Mouse (Mus musculus): ENCODE measurements around the gene Crim1. TPM values are rescaled to one million over a fixed set of nuclear protein-coding genes. Genes with fewer than 3 reads are reported as not detected.
A peak's percentile ranks its signal among the peaks of the same experiment; 100 is the strongest.

The Crim1 gene
- polyA plus RNA-seq, 1 experiment from 2014 or later: 5.4 TPM

- no peaks in the 10 kb centered on the region for H3K27me3 ChIP-seq
- no peak overlapping the region for H3K4me3 ChIP-seq (replicated peaks)
- peaks cover 6% of the 10 kb centered on the region for H3K4me1 ChIP-seq (replicated peaks)
- WGBS: 89% methylated on average over 12 of the region's 12 CpGs
- ATAC-seq: no peak
- no peak overlapping the region for H3K9ac ChIP-seq (replicated peaks)
- H3K4me2 ChIP-seq (replicated peaks): no peak overlapping the region
- H3K9me3 ChIP-seq: no peaks in the 10 kb centered on the region
- peaks cover 19% of the 10 kb centered on the region; the same call in 1 of the 2 replicates for H3K36me3 ChIP-seq
- H3K27ac ChIP-seq: no peak overlapping the region
These were observed 200.2 kb downstream of the Crim1 start for GRCm38 (mm10) chr17:78400130-78400840.

GRCm38 (mm10) chr17:78401311-78401710, 201.3 kb downstream of the Crim1 start:
- no peak for ATAC-seq
- Histone ChIP-seq H3K27me3 (no peaks in the 10 kb centered on the region), H3K36me3 (peaks cover 19% of the 10 kb centered on the region; the same call in 1 of the 2 replicates), H3K4me1 (replicated peaks) (peaks cover 6% of the 10 kb centered on the region), H3K9me3 (no peaks in the 10 kb centered on the region), H3K4me3 (replicated peaks) (no peak overlapping the region), H3K27ac (no peak overlapping the region), H3K4me2 (replicated peaks) (no peak overlapping the region), H3K9ac (replicated peaks) (no peak overlapping the region)
- 71% methylated on average over 6 of the region's 6 CpGs for whole genome bisulfite sequencing

GRCm38 (mm10) chr17:78401713-78402112, 201.7 kb downstream of the Crim1 start:
- WGBS: 36% methylated on average over 4 of the region's 4 CpGs

GRCm38 (mm10) chr17:78402174-78402573, 202.1 kb downstream of the Crim1 start:
- no peak for ATAC-seq
- H3K9ac ChIP-seq (replicated peaks): no peak overlapping the region

More at GRCm38 (mm10) chr17:78401713-78402112, 201.7 kb downstream of the Crim1 start:
- no peak overlapping the region for H3K4me3 ChIP-seq (replicated peaks)
- H3K36me3 ChIP-seq: peaks cover 19% of the 10 kb centered on the region; the same call in 1 of the 2 replicates
- no peak overlapping the region for H3K4me2 ChIP-seq (replicated peaks)
- ATAC-seq: peak; percentile 65; the same call in 1 of the 2 replicates
- H3K4me1 ChIP-seq (replicated peaks): peaks cover 6% of the 10 kb centered on the region
- no peaks in the 10 kb centered on the region for H3K27me3 ChIP-seq
- no peak overlapping the region for H3K9ac ChIP-seq (replicated peaks)
- no peaks in the 10 kb centered on the region for H3K9me3 ChIP-seq
- no peak overlapping the region for H3K27ac ChIP-seq

GRCm38 (mm10) chr17:78403229-78403628, 203.2 kb downstream of the Crim1 start:
- H3K9ac ChIP-seq (replicated peaks): no peak overlapping the region
- H3K4me3 ChIP-seq (replicated peaks): no peak overlapping the region
- H3K36me3 ChIP-seq: peaks cover 19% of the 10 kb centered on the region; the same call in 1 of the 2 replicates
- no peaks in the 10 kb centered on the region for H3K27me3 ChIP-seq
- H3K4me2 ChIP-seq (replicated peaks): no peak overlapping the region
- 91% methylated on average over 4 of the region's 4 CpGs for WGBS
- peaks cover 6% of the 10 kb centered on the region for H3K4me1 ChIP-seq (replicated peaks)
- no peak for ATAC-seq
- H3K27ac ChIP-seq: no peak overlapping the region
- H3K9me3 ChIP-seq: no peaks in the 10 kb centered on the region

More at GRCm38 (mm10) chr17:78402174-78402573, 202.1 kb downstream of the Crim1 start:
- Histone ChIP-seq H3K36me3 (peaks cover 19% of the 10 kb centered on the region; the same call in 1 of the 2 replicates), H3K4me3 (replicated peaks) (no peak overlapping the region), H3K4me2 (replicated peaks) (no peak overlapping the region), H3K9me3 (no peaks in the 10 kb centered on the region), H3K4me1 (replicated peaks) (peaks cover 6% of the 10 kb centered on the region), H3K27me3 (no peaks in the 10 kb centered on the region), H3K27ac (no peak overlapping the region)
- WGBS: 90% methylated on average over 6 of the region's 6 CpGs

- 95% methylated on average over 9 of the region's 9 CpGs for WGBS
These were observed 203.8 kb downstream of the Crim1 start for GRCm38 (mm10) chr17:78403804-78404203.

GRCm38 (mm10) chr17:78405336-78405735, 205.3 kb downstream of the Crim1 start:
- H3K4me3 ChIP-seq (replicated peaks): no peak overlapping the region
- H3K27me3 ChIP-seq: no peaks in the 10 kb centered on the region
- no peak overlapping the region for H3K9ac ChIP-seq (replicated peaks)
- WGBS: 98% methylated on average over 3 of the region's 3 CpGs
- H3K4me2 ChIP-seq (replicated peaks): no peak overlapping the region
- no peaks in the 10 kb centered on the region for H3K9me3 ChIP-seq
- peaks cover 15% of the 10 kb centered on the region; the same call in 1 of the 2 replicates for H3K36me3 ChIP-seq
- ATAC-seq: no peak
- peaks cover 11% of the 10 kb centered on the region for H3K4me1 ChIP-seq (replicated peaks)
- no peak overlapping the region for H3K27ac ChIP-seq

More at GRCm38 (mm10) chr17:78403804-78404203, 203.8 kb downstream of the Crim1 start:
- Histone ChIP-seq H3K27ac (no peak overlapping the region), H3K36me3 (peaks cover 19% of the 10 kb centered on the region; the same call in 1 of the 2 replicates), H3K4me3 (replicated peaks) (no peak overlapping the region), H3K27me3 (no peaks in the 10 kb centered on the region), H3K4me1 (replicated peaks) (peaks cover 6% of the 10 kb centered on the region), H3K9ac (replicated peaks) (no peak overlapping the region), H3K9me3 (no peaks in the 10 kb centered on the region), H3K4me2 (replicated peaks) (no peak overlapping the region)
- no peak for ATAC-seq

GRCm38 (mm10) chr17:78406854-78407253, 206.8 kb downstream of the Crim1 start:
- H3K4me2 ChIP-seq (replicated peaks): no peak overlapping the region
- peaks cover 10% of the 10 kb centered on the region; the same call in 1 of the 2 replicates for H3K36me3 ChIP-seq
- no peak overlapping the region for H3K4me3 ChIP-seq (replicated peaks)
- no peak for ATAC-seq
- peaks cover 7% of the 10 kb centered on the region; the same call in 1 of the 2 replicates for H3K4me1 ChIP-seq (replicated peaks)
- H3K27ac ChIP-seq: no peak overlapping the region
- WGBS: 78% methylated on average over 10 of the region's 10 CpGs
- H3K9ac ChIP-seq (replicated peaks): no peak overlapping the region
- H3K27me3 ChIP-seq: no peaks in the 10 kb centered on the region
- H3K9me3 ChIP-seq: no peaks in the 10 kb centered on the region

GRCm38 (mm10) chr17:78407581-78407980, 207.5 kb downstream of the Crim1 start:
- H3K27ac ChIP-seq: no peak overlapping the region
- H3K27me3 ChIP-seq: no peaks in the 10 kb centered on the region
- ATAC-seq: no peak
- no peak overlapping the region for H3K9ac ChIP-seq (replicated peaks)
- peaks cover 10% of the 10 kb centered on the region; the same call in 1 of the 2 replicates for H3K36me3 ChIP-seq
- WGBS: 84% methylated on average over 4 of the region's 4 CpGs
- no peak overlapping the region for H3K4me3 ChIP-seq (replicated peaks)
- H3K9me3 ChIP-seq: no peaks in the 10 kb centered on the region
- no peak overlapping the region for H3K4me2 ChIP-seq (replicated peaks)
- peaks cover 7% of the 10 kb centered on the region; the same call in 1 of the 2 replicates for H3K4me1 ChIP-seq (replicated peaks)

GRCm38 (mm10) chr17:78408386-78408785, 208.3 kb downstream of the Crim1 start:
- Histone ChIP-seq H3K4me1 (replicated peaks) (peaks cover 7% of the 10 kb centered on the region; the same call in 1 of the 2 replicates), H3K9ac (replicated peaks) (no peak overlapping the region), H3K36me3 (peaks cover 10% of the 10 kb centered on the region; the same call in 1 of the 2 replicates), H3K27me3 (no peaks in the 10 kb centered on the region), H3K4me2 (replicated peaks) (no peak overlapping the region), H3K4me3 (replicated peaks) (no peak overlapping the region), H3K9me3 (no peaks in the 10 kb centered on the region), H3K27ac (no peak overlapping the region)
- ATAC-seq: no peak
- WGBS: 86% methylated on average over 10 of the region's 10 CpGs

- Histone ChIP-seq H3K27ac (no peak overlapping the region), H3K4me1 (replicated peaks) (peaks cover 7% of the 10 kb centered on the region; the same call in 1 of the 2 replicates), H3K27me3 (no peaks in the 10 kb centered on the region), H3K9ac (replicated peaks) (no peak overlapping the region), H3K36me3 (no peaks in the 10 kb centered on the region), H3K9me3 (no peaks in the 10 kb centered on the region), H3K4me3 (replicated peaks) (no peak overlapping the region), H3K4me2 (replicated peaks) (no peak overlapping the region)
- ATAC-seq: peak; percentile 55; the same call in 1 of the 2 replicates
- WGBS: 29% methylated on average over 2 of the region's 2 CpGs
These were observed 209.9 kb downstream of the Crim1 start for GRCm38 (mm10) chr17:78409900-78410299.

- no peak overlapping the region for H3K4me3 ChIP-seq (replicated peaks)
- H3K27me3 ChIP-seq: no peaks in the 10 kb centered on the region
- peaks cover 16% of the 10 kb centered on the region for H3K4me1 ChIP-seq (replicated peaks)
- no peaks in the 10 kb centered on the region for H3K36me3 ChIP-seq
- WGBS: 95% methylated on average over 2 of the region's 2 CpGs
- H3K9me3 ChIP-seq: no peaks in the 10 kb centered on the region
- no peak for ATAC-seq
- H3K4me2 ChIP-seq (replicated peaks): no peak overlapping the region
- H3K9ac ChIP-seq (replicated peaks): no peak overlapping the region
- H3K27ac ChIP-seq: no peak overlapping the region
These were observed 215.2 kb downstream of the Crim1 start for GRCm38 (mm10) chr17:78415255-78415654.

Data from midbrain, embryonic 13.5 days (tissue).